Mouse (Mus musculus): Measurements from ENCODE around the gene Hlf. TPM values are rescaled to one million over a fixed set of nuclear protein-coding genes. Genes with fewer than 3 reads are reported as not detected.

Hlf gene
- polyA plus RNA-seq, 1 experiment from 2014 or later = 4.1 TPM

GRCm38 (mm10) chr11:90352696-90353095 is 38.0 kb downstream of the Hlf start:
- Histone ChIP-seq H3K27ac (no peak overlapping the region), H3K4me3 (replicated peaks) (no peak overlapping the region), H3K9me3 (no peaks in the 10 kb centered on the region), H3K4me1 (replicated peaks) (peaks cover 25% of the 10 kb centered on the region), H3K9ac (replicated peaks) (no peak overlapping the region), H3K4me2 (replicated peaks) (no peak overlapping the region), H3K36me3 (no peaks in the 10 kb centered on the region), H3K27me3 (0 out of 2 replicates have a peak, but pooled peaks cover 6% of the 10 kb centered on the region)
- no peak for ATAC-seq
- 95% methylated on average over 7 of the region's 7 CpGs for WGBS

GRCm38 (mm10) chr11:90350153-90350512 is 40.6 kb downstream of the Hlf start:
- no peak overlapping the region for H3K27ac ChIP-seq
- H3K36me3 ChIP-seq = no peaks in the 10 kb centered on the region
- H3K9ac ChIP-seq (replicated peaks) = no peak overlapping the region
- no peaks in the 10 kb centered on the region for H3K9me3 ChIP-seq
- peaks cover 6% of the 10 kb centered on the region for H3K4me1 ChIP-seq (replicated peaks)
- H3K27me3 ChIP-seq = 0 out of 2 replicates have a peak, but pooled peaks cover 6% of the 10 kb centered on the region
- ATAC-seq = no peak
- H3K4me2 ChIP-seq (replicated peaks) = no peak overlapping the region
- WGBS = 68% methylated on average over 4 of the region's 4 CpGs
- H3K4me3 ChIP-seq (replicated peaks) = no peak overlapping the region

- WGBS = 90% methylated on average over 6 of the region's 6 CpGs
- 0 out of 2 replicates have a peak, but pooled peaks cover 5% of the 10 kb centered on the region for H3K27me3 ChIP-seq
- H3K9me3 ChIP-seq = no peaks in the 10 kb centered on the region
- H3K4me2 ChIP-seq (replicated peaks) = no peak overlapping the region
- H3K27ac ChIP-seq = no peak overlapping the region
- H3K4me1 ChIP-seq (replicated peaks) = peaks cover 4% of the 10 kb centered on the region; the same call in 1 of the 2 replicates
- H3K9ac ChIP-seq (replicated peaks) = no peak overlapping the region
- no peak for ATAC-seq
- H3K36me3 ChIP-seq = no peaks in the 10 kb centered on the region
- H3K4me3 ChIP-seq (replicated peaks) = no peak overlapping the region
Observed at GRCm38 (mm10) chr11:90349486-90350152, 41.1 kb downstream of the Hlf start.

GRCm38 (mm10) chr11:90347667-90348459 is 42.8 kb downstream of the Hlf start:
- WGBS = 45% methylated on average over 13 of the region's 13 CpGs
- Histone ChIP-seq H3K9me3 (no peaks in the 10 kb centered on the region), H3K36me3 (no peaks in the 10 kb centered on the region), H3K27ac (0 out of 2 replicates have a peak overlapping the region, but pooled peaks have one; percentile 25), H3K4me2 (replicated peaks) (no peak overlapping the region), H3K4me1 (replicated peaks) (peaks cover 4% of the 10 kb centered on the region; the same call in 1 of the 2 replicates), H3K9ac (replicated peaks) (no peak overlapping the region), H3K27me3 (no peaks in the 10 kb centered on the region), H3K4me3 (replicated peaks) (no peak overlapping the region)
- 0 out of 2 replicates have a peak, but pooled peaks have one; percentile 40 for ATAC-seq

GRCm38 (mm10) chr11:90345746-90346145 is 44.9 kb downstream of the Hlf start:
- Histone ChIP-seq H3K27ac (no peak overlapping the region), H3K36me3 (no peaks in the 10 kb centered on the region), H3K4me3 (replicated peaks) (no peak overlapping the region), H3K27me3 (no peaks in the 10 kb centered on the region), H3K4me1 (replicated peaks) (peaks cover 4% of the 10 kb centered on the region; the same call in 1 of the 2 replicates), H3K9me3 (no peaks in the 10 kb centered on the region), H3K4me2 (replicated peaks) (no peak overlapping the region), H3K9ac (replicated peaks) (no peak overlapping the region)
- 96% methylated on average over 11 of the region's 11 CpGs for WGBS
- ATAC-seq = no peak

- H3K9ac ChIP-seq (replicated peaks) = no peak overlapping the region
- H3K4me3 ChIP-seq (replicated peaks) = no peak overlapping the region
- WGBS = 96% methylated on average over 5 of the region's 5 CpGs
- H3K9me3 ChIP-seq = no peaks in the 10 kb centered on the region
- H3K36me3 ChIP-seq = no peaks in the 10 kb centered on the region
- no peaks in the 10 kb centered on the region for H3K27me3 ChIP-seq
- peaks cover under 1% of the 10 kb centered on the region; the same call in 1 of the 2 replicates for H3K4me1 ChIP-seq (replicated peaks)
- no peak overlapping the region for H3K4me2 ChIP-seq (replicated peaks)
- no peak for ATAC-seq
- H3K27ac ChIP-seq = no peak overlapping the region
Observed at GRCm38 (mm10) chr11:90342858-90343257, 47.8 kb downstream of the Hlf start.

- no peak overlapping the region for H3K9ac ChIP-seq (replicated peaks)
- H3K36me3 ChIP-seq = no peaks in the 10 kb centered on the region
- no peaks in the 10 kb centered on the region for H3K27me3 ChIP-seq
- no peak overlapping the region for H3K27ac ChIP-seq
- no peak for ATAC-seq
- no peaks in the 10 kb centered on the region for H3K4me1 ChIP-seq (replicated peaks)
- 86% methylated on average over 5 of the region's 5 CpGs for WGBS
- H3K4me2 ChIP-seq (replicated peaks) = no peak overlapping the region
- no peaks in the 10 kb centered on the region for H3K9me3 ChIP-seq
- no peak overlapping the region for H3K4me3 ChIP-seq (replicated peaks)
Observed at GRCm38 (mm10) chr11:90342267-90342666, 48.4 kb downstream of the Hlf start.

- Histone ChIP-seq H3K4me3 (replicated peaks) (no peak overlapping the region), H3K9ac (replicated peaks) (no peak overlapping the region), H3K4me2 (replicated peaks) (no peak overlapping the region), H3K36me3 (no peaks in the 10 kb centered on the region), H3K27me3 (no peaks in the 10 kb centered on the region), H3K4me1 (replicated peaks) (no peaks in the 10 kb centered on the region), H3K9me3 (no peaks in the 10 kb centered on the region), H3K27ac (no peak overlapping the region)
- WGBS = 94% methylated on average over 13 of the region's 13 CpGs
- ATAC-seq = no peak
Observed at GRCm38 (mm10) chr11:90340836-90341235, 49.9 kb downstream of the Hlf start.

GRCm38 (mm10) chr11:90334816-90335215 is 55.9 kb downstream of the Hlf start:
- Histone ChIP-seq H3K9me3 (no peaks in the 10 kb centered on the region), H3K36me3 (no peaks in the 10 kb centered on the region), H3K9ac (replicated peaks) (no peak overlapping the region), H3K4me1 (replicated peaks) (no peaks in the 10 kb centered on the region), H3K4me2 (replicated peaks) (no peak overlapping the region), H3K27ac (no peak overlapping the region), H3K4me3 (replicated peaks) (no peak overlapping the region), H3K27me3 (no peaks in the 10 kb centered on the region)
- no peak for ATAC-seq
- WGBS = 79% methylated on average over 1 of the region's 1 CpGs

- H3K4me1 ChIP-seq (replicated peaks) = no peaks in the 10 kb centered on the region
- H3K27me3 ChIP-seq = no peaks in the 10 kb centered on the region
- no peak overlapping the region for H3K4me2 ChIP-seq (replicated peaks)
- H3K4me3 ChIP-seq (replicated peaks) = no peak overlapping the region
- ATAC-seq = no peak
- H3K9ac ChIP-seq (replicated peaks) = no peak overlapping the region
- H3K36me3 ChIP-seq = no peaks in the 10 kb centered on the region
- H3K9me3 ChIP-seq = no peaks in the 10 kb centered on the region
- no peak overlapping the region for H3K27ac ChIP-seq
- WGBS = 72% methylated on average over 4 of the region's 4 CpGs
Observed at GRCm38 (mm10) chr11:90332737-90333136, 58.0 kb downstream of the Hlf start.

- Histone ChIP-seq H3K4me2 (replicated peaks) (no peak overlapping the region), H3K27me3 (no peaks in the 10 kb centered on the region), H3K4me3 (replicated peaks) (no peak overlapping the region), H3K4me1 (replicated peaks) (no peaks in the 10 kb centered on the region), H3K36me3 (no peaks in the 10 kb centered on the region), H3K27ac (no peak overlapping the region), H3K9me3 (no peaks in the 10 kb centered on the region), H3K9ac (replicated peaks) (no peak overlapping the region)
- WGBS = 89% methylated on average over 9 of the region's 9 CpGs
- no peak for ATAC-seq
Observed at GRCm38 (mm10) chr11:90330202-90330694, 60.4 kb downstream of the Hlf start.

GRCm38 (mm10) chr11:90326836-90327235 is 63.9 kb downstream of the Hlf start:
- Histone ChIP-seq H3K27me3 (no peaks in the 10 kb centered on the region), H3K36me3 (no peaks in the 10 kb centered on the region), H3K27ac (no peak overlapping the region), H3K9ac (replicated peaks) (no peak overlapping the region), H3K4me3 (replicated peaks) (no peak overlapping the region), H3K4me1 (replicated peaks) (no peaks in the 10 kb centered on the region), H3K9me3 (no peaks in the 10 kb centered on the region), H3K4me2 (replicated peaks) (no peak overlapping the region)
- no peak for ATAC-seq
- 75% methylated on average over 1 of the region's 1 CpGs for WGBS
